Mouse (Mus musculus): ENCODE data around the gene Map4k3.

GRCm38 (mm10) chr17:80578041-80578440 lies 150.2 kb downstream of the Map4k3 start:
- TF ChIP-seq CTCF (IDR thresholded peaks at IDR 0.05; ENCODE audit: low read depth, low read length) (no peak), POLR2A (IDR thresholded peaks at IDR 0.05; ENCODE audit: insufficient read depth, low read length) (no peak)

All from ES-Bruce4 (cell line).